25 mouse cellular contexts compared by ENCODE assay signal in the genomic region with DNA sequence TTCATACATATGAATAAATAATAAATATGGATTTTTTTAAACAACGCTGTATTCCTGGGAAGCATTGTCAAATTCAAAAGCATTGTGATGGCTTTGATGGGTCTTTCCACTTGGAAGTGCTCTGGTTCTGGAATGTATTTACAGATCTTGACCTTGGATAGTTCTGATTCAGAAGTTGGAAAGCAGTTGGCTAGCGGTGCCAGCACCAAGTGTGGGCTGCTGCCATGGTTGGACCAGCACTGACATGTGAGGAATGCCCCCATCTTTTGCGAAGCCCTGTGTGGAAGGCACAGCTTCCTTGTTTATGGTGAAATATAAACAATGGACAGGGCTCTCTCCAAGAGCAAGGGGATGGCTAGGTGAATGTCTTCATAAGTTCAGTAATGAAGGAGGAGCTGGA.
DNase-seq lines count a peak whose midpoint lies in the region; ATAC-seq lines count a peak whose summit lies in the region.
"Had no signal": no experiment of that assay in that cellular context is flagged by ENCODE, and none has a peak within 500 bp of the region (broad histone marks: within the 10 kb centered on the region; RNA-seq: fewer than 3 reads in every experiment).

No protein-coding gene starts in this region.

- no peaks in the 10 kb centered on the region for H3K36me3 ChIP-seq in lung, embryonic 15.5 days
- H3K36me3 ChIP-seq: embryonic facial prominence, embryonic 15.5 days; forebrain, embryonic 10.5 days; G1E; heart, embryonic 10.5 days; hindbrain, embryonic 13.5 days had no signal

- H3K9me3 ChIP-seq in lung, embryonic 15.5 days = no peaks in the 10 kb centered on the region
- H3K9me3 ChIP-seq: embryonic facial prominence, embryonic 15.5 days; forebrain, embryonic 10.5 days; G1E; heart, embryonic 10.5 days; hindbrain, embryonic 13.5 days had no signal

- ATAC-seq in lung, embryonic 15.5 days (ENCODE audit: borderline replicate concordance, extremely low read depth, low FRiP score, low TSS enrichment) = peak; percentile 23; the same call in 1 of the 2 replicates
- ATAC-seq: CD4-positive, CD25-positive, alpha-beta regulatory T cell, adult 4 months; forebrain, embryonic 14.5 days; hindbrain, postnatal 0 days had no signal

- peak; percentile 27 for DNase-seq in adrenal gland, postnatal 25 days
- DNase-seq in adrenal gland, adult 8-10 months = no peak
- no peak for DNase-seq in lung, postnatal 25 days (ENCODE audit: low spot score)
- peak; percentile 13 for DNase-seq in ovary, postnatal 36 days (ENCODE audit: low spot score)
- no peak for DNase-seq in ovary, postnatal 10 days (ENCODE audit: low spot score)
- DNase-seq in lung, postnatal 36 days = peak; percentile 21
- no peak for DNase-seq in gastrocnemius, postnatal 36 days
- DNase-seq: B cell, adult 2 months; cerebellum, adult 18-20 months; cerebellum, adult 9-11 months; embryo, embryonic 11 days; gastrocnemius, adult 2 months; gastrocnemius, postnatal 25 days; heart, adult 18-20 months; heart, postnatal 14 days had no signal

- H3K4me2 ChIP-seq in lung, embryonic 15.5 days = no peak overlapping the region
- H3K4me2 ChIP-seq: embryonic facial prominence, embryonic 15.5 days; hindbrain, embryonic 13.5 days had no signal

- H3K4me3 ChIP-seq in lung, embryonic 15.5 days = no peak overlapping the region
- H3K4me3 ChIP-seq: embryonic facial prominence, embryonic 15.5 days; erythroblast, embryonic 14.5 days; forebrain, embryonic 10.5 days; gastrocnemius, adult 2 months; heart, embryonic 10.5 days; hindbrain, embryonic 13.5 days had no signal

- intact Hi-C loops in gastrocnemius, postnatal 36 days (cut with DNase I) = no loop called here

- WGBS in lung, embryonic 15.5 days = 35% methylated on average over 3 of the region's 3 CpGs

- H3K4me1 ChIP-seq in lung, embryonic 15.5 days = peaks cover 35% of the 10 kb centered on the region
- H3K4me1 ChIP-seq: hindbrain, embryonic 13.5 days had no signal

- H3K27me3 ChIP-seq in lung, embryonic 15.5 days = no peaks in the 10 kb centered on the region
- H3K27me3 ChIP-seq: embryonic facial prominence, embryonic 15.5 days; hindbrain, embryonic 13.5 days had no signal

- H3K27ac ChIP-seq in lung, embryonic 15.5 days = no peak overlapping the region
- H3K27ac ChIP-seq: embryonic facial prominence, embryonic 15.5 days; forebrain, embryonic 10.5 days; gastrocnemius, adult 2 months; heart, embryonic 10.5 days; hindbrain, embryonic 13.5 days; hindbrain, postnatal 0 days had no signal

- H3K9ac ChIP-seq in lung, embryonic 15.5 days = no peak overlapping the region
- H3K9ac ChIP-seq: embryonic facial prominence, embryonic 15.5 days; hindbrain, embryonic 13.5 days had no signal

Comparison
In these comparisons a context has a peak if more than half of its experiments do, and no peak if none do; other contexts are left out.
1. DNase-seq: peak in adrenal gland, postnatal 25 days (single experiment), ovary, postnatal 36 days (single experiment) and lung, postnatal 36 days (single experiment); none in adrenal gland, adult 8-10 months (single experiment), lung, postnatal 25 days (single experiment), ovary, postnatal 10 days (single experiment) and gastrocnemius, postnatal 36 days (0 of 2).